Mouse (Mus musculus): ENCODE data around the gene Cyth3. TPM values are rescaled to one million over a fixed set of nuclear protein-coding genes. Genes with fewer than 3 reads are reported as not detected.

Gene Cyth3
- 28.5 and 33.8 TPM in 2 replicates for polyA plus RNA-seq (2012; rRNA removed)

DNA sequence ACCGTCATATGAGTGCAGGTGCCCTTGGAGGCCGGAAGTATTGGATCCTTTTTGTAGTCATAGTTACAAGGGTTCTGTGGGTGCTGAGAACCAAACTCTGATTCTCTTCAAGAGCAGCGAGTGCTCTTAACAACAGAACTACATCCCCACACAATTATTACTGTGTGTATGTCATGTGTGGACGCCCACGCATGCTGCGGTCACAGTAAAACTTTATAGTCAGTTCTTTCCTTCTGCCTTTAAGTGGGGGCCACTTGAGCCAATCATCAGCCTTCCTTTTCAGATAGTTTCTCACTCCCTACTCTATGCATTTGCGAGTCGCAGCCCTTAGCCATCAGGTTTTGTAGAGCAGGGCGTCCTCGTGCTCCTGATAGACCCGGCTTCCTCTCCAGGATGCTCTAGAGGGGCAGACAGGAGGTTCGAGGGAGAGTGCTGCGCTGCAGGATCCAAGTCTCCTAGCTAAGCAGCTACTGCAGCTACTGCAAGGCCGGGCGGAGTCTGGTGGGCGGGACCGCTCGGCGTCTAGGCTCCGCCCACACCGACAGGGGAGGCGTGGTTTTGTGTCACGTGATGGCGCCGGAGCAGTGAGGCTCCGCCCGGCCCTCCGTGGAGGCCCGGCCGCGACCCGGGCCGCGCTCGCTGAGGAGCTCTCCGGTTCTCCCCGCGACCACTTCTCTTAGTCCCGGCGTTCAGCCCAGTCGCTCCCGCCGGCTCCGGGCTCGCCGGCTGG lies at the start of gene Cyth3:
Cyth3 (plus strand) TSS at position 555 of the 730 bp plus-strand sequence.

GRCm38 (mm10) chr5:143732180-143732891 lies 110.1 kb downstream of the Cyth3 start, which contains the start of gene Usp42:
Gene Usp42 (minus strand): TSS chr5:143732280.

Other genes with a start within 250 kb of the Cyth3 start
- gene Kdelr2, start 218.6 kb upstream of the Cyth3 start, polyA plus RNA-seq (2012; rRNA removed), result 54.7 and 74.3 TPM in 2 replicates
- 13.7 and 13.8 TPM in 2 replicates for gene Daglb, start 157.9 kb upstream of the Cyth3 start, polyA plus RNA-seq (2012; rRNA removed)
- gene Rac1, start 94.4 kb upstream of the Cyth3 start, polyA plus RNA-seq (2012; rRNA removed), result 482 and 492 TPM in 2 replicates
- gene Usp42, start 109.8 kb downstream of the Cyth3 start, polyA plus RNA-seq (2012; rRNA removed), result 19.6 and 20.0 TPM in 2 replicates
- 29.5 and 31.3 TPM in 2 replicates for gene Eif2ak1, start 195.3 kb downstream of the Cyth3 start, polyA plus RNA-seq (2012; rRNA removed)

Measured in central nervous system, embryonic 14 days (tissue).